Mouse (Mus musculus): ENCODE data around the gene Mri1. TPM values are rescaled to one million over a fixed set of nuclear protein-coding genes. Genes with fewer than 3 reads are reported as not detected.

Mri1 gene
- polyA plus RNA-seq, 1 experiment from 2014 or later, result 51.4 TPM

DNA sequence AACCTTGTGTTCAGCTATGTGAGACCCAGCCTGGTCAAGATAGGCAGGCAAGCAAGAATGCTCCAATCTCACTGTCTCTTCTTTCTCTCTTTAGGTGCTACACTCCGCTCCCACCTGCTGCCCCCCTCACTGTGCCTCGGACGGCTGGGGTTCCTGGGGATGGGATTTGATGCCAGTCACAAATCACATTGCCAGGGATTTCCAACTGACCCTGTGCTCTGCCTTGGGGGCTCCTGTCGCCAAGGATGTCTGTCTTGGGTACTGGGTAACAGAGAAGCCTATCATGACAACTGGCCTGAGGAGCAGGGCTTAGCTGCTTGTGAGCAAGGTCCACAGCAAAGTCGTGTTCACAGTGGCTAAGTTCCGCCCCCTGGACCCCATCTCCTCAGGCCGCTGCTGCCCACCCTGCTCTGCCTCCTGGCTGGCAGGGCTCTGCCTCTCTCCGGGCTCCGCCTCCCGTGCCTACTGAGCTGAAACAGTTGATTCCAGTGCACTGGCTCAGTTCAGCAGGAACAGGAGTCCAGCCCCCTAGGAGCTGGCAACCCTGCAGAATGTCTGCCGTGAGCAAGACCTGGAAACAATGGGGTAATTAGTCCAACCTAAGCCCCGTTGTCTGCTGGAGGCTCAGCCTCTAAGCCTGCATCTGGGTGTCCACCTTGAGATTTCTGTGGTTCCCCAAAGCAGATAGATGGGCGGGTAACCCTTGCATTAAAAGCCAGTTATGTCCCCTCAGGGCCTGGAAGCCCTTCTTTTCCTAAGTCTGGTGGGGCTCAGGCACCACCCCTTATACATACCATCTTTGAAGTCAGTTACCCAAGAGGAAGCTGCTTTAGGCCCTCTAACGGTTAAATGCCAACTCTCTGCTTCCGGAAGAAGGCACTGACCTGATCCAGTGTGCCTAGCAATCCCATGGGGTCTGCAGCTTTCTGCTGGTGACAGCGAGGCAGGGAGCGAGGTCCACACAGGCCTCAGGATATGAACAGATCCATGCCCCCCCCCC lies 48.4 kb downstream of the Mri1 start:
- Histone ChIP-seq H3K9ac (ENCODE audit: low read length) (no peak overlapping the region), H3K27ac (ENCODE audit: low read length) (peak overlapping the region; percentile 65), H3K4me1 (replicated peaks; ENCODE audit: control insufficient read depth, insufficient read depth, low read length) (peaks cover 14% of the 10 kb centered on the region), H3K9me3 (ENCODE audit: control insufficient read depth, low read length) (no peaks in the 10 kb centered on the region), H3K36me3 (ENCODE audit: control insufficient read depth, insufficient read depth, low read length) (peaks cover 27% of the 10 kb centered on the region), H3K4me2 (ENCODE audit: low read depth, low read length) (no peak overlapping the region), H3K4me3 (ENCODE audit: low read length) (no peak overlapping the region), H3K27me3 (ENCODE audit: control insufficient read depth, insufficient read depth, low read depth, low read length) (no peaks in the 10 kb centered on the region)
- 66% methylated on average over 17 of the region's 17 CpGs for WGBS
- ATAC-seq (ENCODE audit: low read depth), result no peak

DNA sequence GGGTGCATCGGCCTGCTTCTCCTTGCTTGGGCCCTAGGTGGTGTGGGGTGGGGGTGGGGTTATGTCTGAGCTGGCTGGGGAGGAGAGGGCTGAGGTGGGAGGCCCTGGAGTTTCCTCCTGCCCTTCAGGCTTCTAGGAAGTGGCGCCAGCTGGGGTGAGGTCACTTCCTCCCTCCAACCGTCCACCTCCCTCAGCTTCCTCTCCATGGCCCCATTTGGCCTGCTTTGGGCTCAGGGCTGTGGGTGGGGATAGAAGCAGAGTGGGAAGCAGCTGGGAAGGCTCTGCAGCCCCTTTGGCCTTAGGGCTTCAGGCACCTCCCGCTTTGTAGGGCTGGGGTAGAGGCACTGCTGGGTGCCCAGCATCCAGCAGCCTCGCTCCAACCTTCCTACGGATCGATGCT lies 49.3 kb downstream of the Mri1 start:
- no peaks in the 10 kb centered on the region for H3K27me3 ChIP-seq (ENCODE audit: control insufficient read depth, insufficient read depth, low read depth, low read length)
- no peak overlapping the region for H3K4me3 ChIP-seq (ENCODE audit: low read length)
- H3K27ac ChIP-seq (ENCODE audit: low read length), result peak overlapping the region; percentile 65
- WGBS, result 39% methylated on average over 7 of the region's 7 CpGs
- H3K4me2 ChIP-seq (ENCODE audit: low read depth, low read length), result no peak overlapping the region
- H3K9ac ChIP-seq (ENCODE audit: low read length), result no peak overlapping the region
- no peaks in the 10 kb centered on the region for H3K9me3 ChIP-seq (ENCODE audit: control insufficient read depth, low read length)
- ATAC-seq (ENCODE audit: low read depth), result peak; percentile 31
- peaks cover 20% of the 10 kb centered on the region for H3K36me3 ChIP-seq (ENCODE audit: control insufficient read depth, insufficient read depth, low read length)
- peaks cover 21% of the 10 kb centered on the region for H3K4me1 ChIP-seq (replicated peaks; ENCODE audit: control insufficient read depth, insufficient read depth, low read length)

DNA sequence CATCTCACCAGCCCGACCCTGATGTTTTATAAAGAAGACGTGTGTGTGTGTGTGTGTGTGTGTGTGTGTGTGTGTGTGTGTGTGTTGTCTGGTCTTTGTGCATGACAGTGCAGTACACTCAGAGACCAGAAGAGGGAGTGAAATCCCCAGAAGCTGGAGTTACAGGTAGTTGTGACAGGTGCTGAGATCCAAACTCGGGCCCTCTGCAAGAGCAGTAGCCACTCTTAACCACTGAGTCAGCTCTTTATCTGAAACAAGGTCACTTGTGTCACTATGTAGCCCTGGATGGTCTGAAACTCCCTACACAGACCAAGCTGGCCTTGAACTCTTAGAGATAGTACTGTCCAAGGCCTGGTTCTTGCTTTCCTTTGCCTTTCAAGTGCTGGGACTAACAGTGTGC lies 50.5 kb downstream of the Mri1 start:
- Histone ChIP-seq H3K4me2 (ENCODE audit: low read depth, low read length) (no peak overlapping the region), H3K9me3 (ENCODE audit: control insufficient read depth, low read length) (no peaks in the 10 kb centered on the region), H3K36me3 (ENCODE audit: control insufficient read depth, insufficient read depth, low read length) (peaks cover 11% of the 10 kb centered on the region), H3K4me3 (ENCODE audit: low read length) (no peak overlapping the region), H3K27ac (ENCODE audit: low read length) (no peak overlapping the region), H3K9ac (ENCODE audit: low read length) (no peak overlapping the region), H3K4me1 (replicated peaks; ENCODE audit: control insufficient read depth, insufficient read depth, low read length) (peaks cover 33% of the 10 kb centered on the region), H3K27me3 (ENCODE audit: control insufficient read depth, insufficient read depth, low read depth, low read length) (no peaks in the 10 kb centered on the region)
- ATAC-seq (ENCODE audit: low read depth), result no peak
- WGBS, result 82% methylated on average over 3 of the region's 3 CpGs

DNA sequence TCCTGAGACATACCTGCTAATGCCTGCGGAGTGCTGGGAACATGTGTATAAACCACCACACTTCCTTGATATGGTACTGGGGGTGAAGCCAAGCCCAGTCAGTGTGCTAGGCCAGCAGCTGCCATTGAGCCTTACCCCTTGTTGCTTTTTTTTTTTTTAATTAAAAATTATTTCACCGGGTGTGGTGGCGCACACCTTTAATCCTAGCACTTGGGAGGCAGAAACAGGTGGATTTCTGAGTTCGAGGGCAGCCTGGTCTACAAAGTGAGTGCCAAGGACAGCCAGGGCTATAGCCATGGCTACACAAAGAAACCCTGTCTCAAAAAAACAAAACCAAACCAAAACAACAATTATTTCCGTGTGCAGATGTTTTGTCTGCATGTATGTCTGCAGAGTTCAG lies 52.1 kb downstream of the Mri1 start:
- no peak overlapping the region for H3K9ac ChIP-seq (ENCODE audit: low read length)
- no peak for ATAC-seq (ENCODE audit: low read depth)
- H3K4me3 ChIP-seq (ENCODE audit: low read length), result no peak overlapping the region
- no peak overlapping the region for H3K4me2 ChIP-seq (ENCODE audit: low read depth, low read length)
- H3K4me1 ChIP-seq (replicated peaks; ENCODE audit: control insufficient read depth, insufficient read depth, low read length), result peaks cover 37% of the 10 kb centered on the region
- H3K36me3 ChIP-seq (ENCODE audit: control insufficient read depth, insufficient read depth, low read length), result peaks cover 6% of the 10 kb centered on the region
- no peak overlapping the region for H3K27ac ChIP-seq (ENCODE audit: low read length)
- 85% methylated on average over 5 of the region's 5 CpGs for WGBS
- no peaks in the 10 kb centered on the region for H3K27me3 ChIP-seq (ENCODE audit: control insufficient read depth, insufficient read depth, low read depth, low read length)
- no peaks in the 10 kb centered on the region for H3K9me3 ChIP-seq (ENCODE audit: control insufficient read depth, low read length)

DNA sequence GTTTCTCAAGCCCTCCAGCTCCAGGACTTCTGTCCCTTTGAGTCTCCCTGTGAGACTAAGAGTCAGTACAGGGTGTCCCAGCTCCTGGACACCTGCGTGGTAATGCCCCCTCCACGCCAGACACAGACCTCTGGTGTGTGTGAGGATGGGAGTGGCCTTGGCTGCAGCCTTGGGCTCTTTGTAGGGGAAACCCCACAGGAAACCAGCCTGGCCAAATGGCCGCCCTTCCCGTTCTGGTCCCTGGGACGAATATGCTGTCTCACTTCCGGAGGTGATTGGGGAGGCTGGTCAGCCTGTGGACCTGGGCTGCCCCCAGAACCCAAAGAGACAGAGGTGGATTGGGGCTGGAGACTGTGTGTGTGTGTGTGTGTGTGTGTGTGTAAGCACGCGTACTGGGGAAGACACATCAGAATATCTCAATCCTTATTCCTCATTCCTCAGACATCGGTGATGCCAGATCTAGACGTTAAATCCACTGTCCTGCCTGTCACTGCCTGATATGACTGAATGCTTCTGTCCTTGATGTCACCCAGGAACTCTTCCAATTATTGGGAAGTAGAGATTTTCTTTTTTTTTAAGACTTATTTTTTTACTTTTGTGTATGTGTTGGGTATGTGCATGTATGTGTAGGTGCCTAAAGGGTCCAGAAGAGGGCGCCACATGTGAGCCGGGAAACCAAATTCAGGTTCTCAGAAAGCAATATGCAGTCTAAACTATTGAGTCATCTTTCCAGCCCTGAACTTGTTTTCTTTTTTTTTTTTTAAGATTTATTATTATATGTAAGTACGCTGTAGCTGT lies 53.0 kb downstream of the Mri1 start:
- peak overlapping the region; percentile 97 for H3K4me2 ChIP-seq (ENCODE audit: low read depth, low read length)
- peak; percentile 21 for ATAC-seq (ENCODE audit: low read depth)
- 38% methylated on average over 13 of the region's 13 CpGs for WGBS
- peaks cover 6% of the 10 kb centered on the region for H3K36me3 ChIP-seq (ENCODE audit: control insufficient read depth, insufficient read depth, low read length)
- peak overlapping the region; percentile 95 for H3K9ac ChIP-seq (ENCODE audit: low read length)
- peaks cover 45% of the 10 kb centered on the region for H3K4me1 ChIP-seq (replicated peaks; ENCODE audit: control insufficient read depth, insufficient read depth, low read length)
- no peaks in the 10 kb centered on the region for H3K27me3 ChIP-seq (ENCODE audit: control insufficient read depth, insufficient read depth, low read depth, low read length)
- H3K9me3 ChIP-seq (ENCODE audit: control insufficient read depth, low read length), result no peaks in the 10 kb centered on the region
- H3K4me3 ChIP-seq (ENCODE audit: low read length), result peak overlapping the region; percentile 85
- peak overlapping the region; percentile 99 for H3K27ac ChIP-seq (ENCODE audit: low read length)

DNA sequence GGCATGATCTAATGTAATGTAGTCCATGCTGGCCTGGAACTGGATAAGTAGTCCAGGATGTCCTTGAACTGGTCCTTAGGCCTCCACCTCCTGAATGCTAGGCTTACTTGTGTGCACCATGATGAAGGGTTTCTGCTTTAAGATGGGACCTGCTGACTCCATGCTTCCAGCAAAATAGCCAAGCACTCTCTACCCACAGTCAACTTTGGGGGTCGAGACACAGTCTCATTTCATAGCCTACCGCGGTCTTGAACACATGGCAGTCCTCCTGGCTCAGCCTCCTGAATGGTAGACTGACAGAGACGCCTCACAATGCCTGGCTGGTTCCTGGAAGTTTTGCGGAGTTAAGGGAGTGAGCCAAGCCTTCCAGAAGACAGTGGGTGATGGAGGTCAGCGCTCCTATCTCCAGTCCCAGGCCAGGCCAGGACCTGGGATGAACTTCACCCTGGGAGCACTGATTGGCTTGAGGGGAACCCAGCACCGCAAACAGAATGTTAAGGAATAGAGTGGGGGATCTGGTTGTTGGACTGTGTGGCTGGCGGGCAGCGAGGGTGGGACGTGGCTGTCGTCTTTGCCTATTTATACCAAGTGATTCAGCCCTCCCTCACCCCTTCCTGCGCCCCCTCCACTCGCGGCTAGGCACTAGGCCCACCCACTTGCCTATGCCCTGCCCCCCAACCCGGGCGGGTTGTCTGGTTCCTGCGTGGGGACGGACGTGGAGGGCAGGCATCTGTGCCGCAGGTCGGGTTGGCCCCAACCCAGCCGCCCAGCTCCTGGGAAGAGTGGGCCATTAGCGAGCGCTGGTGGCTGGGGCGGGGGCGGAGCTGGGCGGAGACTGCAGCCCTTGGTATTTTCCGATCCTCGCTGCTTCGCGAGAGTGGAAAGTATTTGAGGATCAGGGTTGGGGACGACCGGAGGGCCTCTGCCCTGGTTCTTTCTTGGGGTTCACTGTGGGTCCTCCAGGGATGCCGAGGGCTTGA lies 53.9 kb downstream of the Mri1 start:
- peak overlapping the region; percentile 97 for H3K4me2 ChIP-seq (ENCODE audit: low read depth, low read length)
- peak; percentile 66 for ATAC-seq (ENCODE audit: low read depth)
- WGBS, result 7% methylated on average over 34 of the region's 34 CpGs
- H3K27ac ChIP-seq (ENCODE audit: low read length), result peak overlapping the region; percentile 99
- peaks cover 4% of the 10 kb centered on the region for H3K36me3 ChIP-seq (ENCODE audit: control insufficient read depth, insufficient read depth, low read length)
- H3K4me1 ChIP-seq (replicated peaks; ENCODE audit: control insufficient read depth, insufficient read depth, low read length), result peaks cover 53% of the 10 kb centered on the region
- H3K4me3 ChIP-seq (ENCODE audit: low read length), result peak overlapping the region; percentile 85
- H3K9ac ChIP-seq (ENCODE audit: low read length), result peak overlapping the region; percentile 95
- no peaks in the 10 kb centered on the region for H3K9me3 ChIP-seq (ENCODE audit: control insufficient read depth, low read length)
- H3K27me3 ChIP-seq (ENCODE audit: control insufficient read depth, insufficient read depth, low read depth, low read length), result no peaks in the 10 kb centered on the region

DNA sequence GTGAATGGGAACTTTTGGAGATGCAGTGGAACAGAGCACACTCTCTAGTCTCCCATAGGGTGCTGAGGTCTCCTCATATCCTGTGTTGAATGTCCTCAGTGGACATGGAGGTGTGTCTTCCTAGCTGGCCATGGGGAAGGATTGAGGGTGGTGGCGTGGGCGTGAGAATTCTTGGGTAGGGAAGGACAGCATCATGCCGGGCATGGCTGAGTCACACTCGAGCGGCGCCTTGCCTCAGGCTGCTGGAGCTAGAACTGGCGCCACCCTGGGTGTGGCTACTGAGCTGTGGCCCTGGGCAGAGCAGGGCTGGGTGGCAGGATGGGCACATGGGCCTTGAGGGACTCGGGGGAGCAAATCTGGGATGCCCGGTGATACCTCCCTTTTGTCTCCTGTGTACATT lies 54.7 kb downstream of the Mri1 start:
- Histone ChIP-seq H3K9ac (ENCODE audit: low read length) (peak overlapping the region; percentile 95), H3K4me3 (ENCODE audit: low read length) (peak overlapping the region; percentile 85), H3K4me1 (replicated peaks; ENCODE audit: control insufficient read depth, insufficient read depth, low read length) (peaks cover 54% of the 10 kb centered on the region), H3K27me3 (ENCODE audit: control insufficient read depth, insufficient read depth, low read depth, low read length) (no peaks in the 10 kb centered on the region), H3K27ac (ENCODE audit: low read length) (peak overlapping the region; percentile 99), H3K36me3 (ENCODE audit: control insufficient read depth, insufficient read depth, low read length) (peaks cover 4% of the 10 kb centered on the region), H3K4me2 (ENCODE audit: low read depth, low read length) (peak overlapping the region; percentile 97), H3K9me3 (ENCODE audit: control insufficient read depth, low read length) (no peaks in the 10 kb centered on the region)
- WGBS, result 66% methylated on average over 9 of the region's 9 CpGs
- no peak for ATAC-seq (ENCODE audit: low read depth)

DNA sequence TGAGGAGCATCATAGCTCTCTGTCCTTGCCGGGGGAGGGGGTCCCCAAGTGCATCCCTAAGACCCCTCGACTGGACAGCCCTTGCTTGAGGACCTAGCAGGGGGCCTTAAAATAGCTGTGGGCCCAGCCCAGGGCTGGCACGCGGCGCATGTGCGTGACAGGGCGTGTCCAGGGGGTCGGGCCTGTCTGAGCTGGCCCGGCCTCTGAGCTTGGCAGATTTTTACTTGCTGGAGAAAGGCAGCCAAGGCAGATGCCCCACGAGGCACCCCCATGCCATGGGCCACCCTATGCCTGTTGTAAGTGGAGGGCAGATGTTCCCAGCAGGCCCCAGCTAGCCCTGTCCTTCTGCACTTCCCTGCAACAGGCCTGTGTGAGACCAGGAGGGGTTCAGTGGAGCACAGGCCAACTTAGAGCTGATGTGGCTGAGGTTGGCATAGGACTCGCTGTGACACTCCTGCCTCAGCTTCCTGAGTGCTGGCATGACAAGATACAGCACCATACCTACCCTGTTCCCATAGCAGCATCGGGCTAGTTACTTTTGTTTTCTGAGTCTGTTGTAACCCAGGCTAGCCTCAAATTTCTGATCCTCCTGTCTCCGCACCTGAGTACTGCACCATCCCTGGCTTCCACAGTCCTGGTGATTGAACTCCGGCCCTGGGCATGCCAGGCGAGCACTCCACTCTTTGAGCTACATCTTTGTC lies 55.4 kb downstream of the Mri1 start:
- peaks cover 53% of the 10 kb centered on the region for H3K4me1 ChIP-seq (replicated peaks; ENCODE audit: control insufficient read depth, insufficient read depth, low read length)
- ATAC-seq (ENCODE audit: low read depth), result no peak
- peak overlapping the region; percentile 95 for H3K9ac ChIP-seq (ENCODE audit: low read length)

More for the DNA sequence above, 55.4 kb downstream of the Mri1 start:
- Histone ChIP-seq H3K36me3 (ENCODE audit: control insufficient read depth, insufficient read depth, low read length) (peaks cover under 1% of the 10 kb centered on the region), H3K4me3 (ENCODE audit: low read length) (peak overlapping the region; percentile 85), H3K27ac (ENCODE audit: low read length) (peak overlapping the region; percentile 99), H3K9me3 (ENCODE audit: control insufficient read depth, low read length) (no peaks in the 10 kb centered on the region), H3K27me3 (ENCODE audit: control insufficient read depth, insufficient read depth, low read depth, low read length) (no peaks in the 10 kb centered on the region), H3K4me2 (ENCODE audit: low read depth, low read length) (peak overlapping the region; percentile 97)
- 42% methylated on average over 15 of the region's 15 CpGs for WGBS

All from lung, embryonic 16.5 days (tissue).